Mouse (Mus musculus) C2C12 (cell line): ENCODE data around the gene Srgap1. TPM values are rescaled to one million over a fixed set of nuclear protein-coding genes. Genes with fewer than 3 reads are reported as not detected.

ENCODE experiments used
- H3K27me3 ChIP-seq: one replicate; pipeline ENCODE4 v1.6.1; 2011; ENCODE audit not compliant: control insufficient read depth, insufficient read depth, insufficient read length
- H3K36me3 ChIP-seq: one replicate; pipeline ENCODE4 v1.6.1; 2011; ENCODE audit not compliant: control insufficient read depth, insufficient read depth
- H3K4me3 ChIP-seq: one replicate; pipeline ENCODE4 v1.5.1; 2011; ENCODE audit warnings: mild to moderate bottlenecking, control low read depth; ENCODE audit not compliant: poor library complexity, insufficient read depth, severe bottlenecking
- H3K79me2 ChIP-seq: one replicate; pipeline ENCODE4 v1.6.1; 2011; ENCODE audit not compliant: control insufficient read depth, insufficient read depth
- H3K79me3 ChIP-seq: one replicate; pipeline ENCODE4 v1.6.1; 2011; ENCODE audit warnings: low read depth, control low read depth
- H3ac ChIP-seq: one replicate; pipeline ENCODE3; 2011; ENCODE audit warnings: low read depth; ENCODE audit not compliant: control insufficient read depth, insufficient read length
- CEBPB ChIP-seq: IDR thresholded peaks from one replicate; pipeline ENCODE4 v1.6.1; 2011; ENCODE audit warnings: low read depth, mild to moderate bottlenecking, control low read depth, moderate library complexity
- CTCF ChIP-seq: IDR thresholded peaks from one replicate; pipeline ENCODE4 v1.5.1; 2011; ENCODE audit not compliant: control insufficient read depth, insufficient read depth, insufficient read length
- FOSL1 ChIP-seq: IDR thresholded peaks from one replicate; pipeline ENCODE4 v1.8.0; 2011; ENCODE audit warnings: mild to moderate bottlenecking, low read length; ENCODE audit not compliant: poor library complexity, insufficient read depth, severe bottlenecking
- MAX ChIP-seq: IDR thresholded peaks from one replicate; pipeline ENCODE4 v1.6.1; 2011; ENCODE audit warnings: mild to moderate bottlenecking, control low read depth
- MYOD1 ChIP-seq: IDR thresholded peaks from one replicate; pipeline ENCODE4 v1.6.1; 2011; ENCODE audit warnings: low read depth; ENCODE audit not compliant: control insufficient read depth, insufficient read length
- MYOG ChIP-seq: IDR thresholded peaks from one replicate; pipeline ENCODE4 v1.6.1; 2011; ENCODE audit not compliant: control insufficient read depth, insufficient read length; ENCODE audit errors: extremely low read depth
- USF1 ChIP-seq: IDR thresholded peaks from one replicate; pipeline ENCODE4 v1.6.1; 2011; ENCODE audit warnings: low read depth, mild to moderate bottlenecking, control low read depth, moderate library complexity
- polyA plus RNA-seq: library from polyadenylated mRNA; unstranded; fragments of >200 nt; fragmentation: generic; extraction: Trizol; gene quantifications from one replicate; pipeline ENCODE4 v1.2.1, GENCODE M21; 2012; ENCODE audit warnings: missing spikeins

Gene Srgap1
- polyA plus RNA-seq, 1 experiment = 0.06 TPM

DNA sequence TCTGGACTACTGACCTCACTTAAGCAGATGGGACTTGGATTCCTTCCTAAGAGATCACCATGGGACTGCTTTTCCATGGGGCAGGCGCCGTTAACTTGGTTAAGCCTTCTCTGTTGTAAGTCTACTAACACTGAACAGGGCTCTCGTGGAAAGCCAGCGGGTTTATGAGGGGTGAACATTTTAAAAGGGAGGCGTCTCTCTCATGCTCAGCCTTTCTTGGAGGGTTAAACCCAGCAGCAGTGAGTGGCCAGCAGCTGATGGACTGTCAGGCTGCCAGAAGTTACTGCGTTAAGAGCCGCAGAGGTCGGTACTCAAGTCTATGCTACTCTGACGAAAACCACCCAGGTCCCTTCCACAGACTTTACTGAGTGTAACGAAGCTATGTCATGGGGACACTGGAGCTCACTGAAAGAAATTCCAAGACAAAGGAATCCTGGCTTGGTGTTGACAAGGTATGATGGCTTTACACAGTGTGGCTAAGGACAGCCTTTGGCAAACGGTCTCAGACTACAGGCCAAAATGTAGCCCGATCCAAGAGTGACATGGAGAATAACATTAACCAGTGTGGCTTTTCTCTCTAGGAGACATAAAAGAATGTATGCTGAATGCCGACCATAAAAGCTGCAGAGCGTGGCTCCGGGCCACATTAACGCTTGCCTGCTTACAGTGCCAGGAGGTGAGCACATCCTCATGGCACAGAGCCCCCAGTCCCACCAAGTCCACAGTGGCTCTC is 209.8 kb downstream of the Srgap1 start:
- no peak for TF ChIP-seq MAX
- Histone ChIP-seq H3K36me3 (no peaks in the 10 kb centered on the region), H3K79me2 (no peaks in the 10 kb centered on the region), H3K27me3 (no peaks in the 10 kb centered on the region), H3K4me3 (no peak overlapping the region), H3ac (no peak overlapping the region), H3K79me3 (no peaks in the 10 kb centered on the region)

- no peak overlapping the region for H3ac ChIP-seq
- no peaks in the 10 kb centered on the region for H3K79me3 ChIP-seq
- TF ChIP-seq FOSL1 (no peak), MYOD1 (no peak), USF1 (no peak), CTCF (no peak), MAX (no peak), MYOG (no peak), CEBPB (no peak)
- H3K27me3 ChIP-seq = no peaks in the 10 kb centered on the region
- H3K4me3 ChIP-seq = no peak overlapping the region
- no peaks in the 10 kb centered on the region for H3K36me3 ChIP-seq
- no peaks in the 10 kb centered on the region for H3K79me2 ChIP-seq
Observed at GRCm38 (mm10) chr10:121836507-121837165, 210.5 kb downstream of the Srgap1 start.

- H3K4me3 ChIP-seq = no peak overlapping the region
Observed at GRCm38 (mm10) chr10:121833443-121833842, 213.7 kb downstream of the Srgap1 start.

GRCm38 (mm10) chr10:121830335-121831307 is 216.5 kb downstream of the Srgap1 start:
- H3K4me3 ChIP-seq = no peak overlapping the region
- H3ac ChIP-seq = no peak overlapping the region
- no peaks in the 10 kb centered on the region for H3K79me3 ChIP-seq
- no peaks in the 10 kb centered on the region for H3K36me3 ChIP-seq
- H3K27me3 ChIP-seq = no peaks in the 10 kb centered on the region
- H3K79me2 ChIP-seq = no peaks in the 10 kb centered on the region
- TF ChIP-seq MYOG (no peak), FOSL1 (no peak), MAX (no peak), CEBPB (no peak), CTCF (no peak), USF1 (no peak), MYOD1 (no peak)

More at GRCm38 (mm10) chr10:121833443-121833842, 213.7 kb downstream of the Srgap1 start:
- TF ChIP-seq MAX (no peak), MYOG (no peak), CEBPB (no peak)
- Histone ChIP-seq H3K79me3 (no peaks in the 10 kb centered on the region), H3K27me3 (no peaks in the 10 kb centered on the region), H3ac (no peak overlapping the region), H3K79me2 (no peaks in the 10 kb centered on the region), H3K36me3 (no peaks in the 10 kb centered on the region)

DNA sequence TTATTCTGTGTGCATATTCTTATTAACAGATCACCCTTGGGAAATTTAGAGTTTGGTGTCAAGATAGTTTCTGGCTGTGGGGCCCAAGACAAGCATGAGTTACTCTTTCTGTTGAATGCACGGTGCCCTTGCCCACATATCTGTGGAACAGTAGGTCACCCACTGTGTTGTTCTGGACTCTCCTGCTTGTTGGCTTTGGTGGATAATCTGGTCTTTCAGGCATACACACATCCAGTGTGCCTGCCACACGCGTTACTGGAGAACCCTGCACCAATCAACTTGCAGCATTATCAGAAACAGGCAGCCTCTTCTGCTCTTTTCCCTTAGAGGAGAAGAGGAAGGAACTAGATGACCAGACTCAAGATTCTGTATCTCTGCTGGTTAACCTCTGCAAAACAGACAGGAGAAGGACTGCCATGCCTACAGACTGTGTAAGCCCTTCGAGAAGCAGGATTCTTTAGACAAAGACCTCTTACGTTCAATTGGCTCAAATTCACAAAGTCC is 217.3 kb downstream of the Srgap1 start:
- no peaks in the 10 kb centered on the region for H3K79me2 ChIP-seq
- TF ChIP-seq CTCF = no peak
- TF ChIP-seq MYOG = no peak
- no peak for TF ChIP-seq MAX
- no peak for TF ChIP-seq CEBPB
- TF ChIP-seq USF1 = no peak
- no peak for TF ChIP-seq FOSL1
- TF ChIP-seq MYOD1 = no peak
- no peak overlapping the region for H3K4me3 ChIP-seq
- no peaks in the 10 kb centered on the region for H3K79me3 ChIP-seq
- H3K27me3 ChIP-seq = no peaks in the 10 kb centered on the region
- no peak overlapping the region for H3ac ChIP-seq
- no peaks in the 10 kb centered on the region for H3K36me3 ChIP-seq
